Mouse (Mus musculus) thymus, postnatal 36 days (tissue): Measurements from ENCODE around the gene Pias1.

Experiments used
- DNase-seq, 2 experiments: peaks; one replicate each; pipeline ENCODE4 v3.0.0; 2022; ENCODE audit warnings: mixed read lengths in 2 of 2

Pias1 gene

DNA sequence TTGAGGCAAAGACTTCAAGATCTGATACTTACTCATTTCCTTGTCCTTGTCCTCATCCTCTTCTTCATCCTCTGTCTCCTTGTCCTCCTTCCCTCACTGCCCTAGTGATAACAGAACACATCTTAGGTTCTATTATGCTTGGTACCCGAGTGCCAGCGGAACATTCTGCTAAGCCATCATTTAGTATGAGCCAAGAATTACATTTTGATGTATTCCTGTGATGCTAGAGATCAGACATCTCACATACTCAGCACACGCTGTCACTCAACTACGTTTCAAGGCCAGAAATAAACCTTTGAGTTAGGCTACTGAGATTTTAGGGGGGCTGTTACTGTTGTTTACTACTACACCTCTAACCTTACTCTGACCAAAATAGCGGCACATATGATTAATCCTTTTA lies at the start of gene Pias1:
Gene Pias1, minus strand, starts transcription at position 101 of the 400 bp plus-strand sequence.
- no peak for DNase-seq

DNA sequence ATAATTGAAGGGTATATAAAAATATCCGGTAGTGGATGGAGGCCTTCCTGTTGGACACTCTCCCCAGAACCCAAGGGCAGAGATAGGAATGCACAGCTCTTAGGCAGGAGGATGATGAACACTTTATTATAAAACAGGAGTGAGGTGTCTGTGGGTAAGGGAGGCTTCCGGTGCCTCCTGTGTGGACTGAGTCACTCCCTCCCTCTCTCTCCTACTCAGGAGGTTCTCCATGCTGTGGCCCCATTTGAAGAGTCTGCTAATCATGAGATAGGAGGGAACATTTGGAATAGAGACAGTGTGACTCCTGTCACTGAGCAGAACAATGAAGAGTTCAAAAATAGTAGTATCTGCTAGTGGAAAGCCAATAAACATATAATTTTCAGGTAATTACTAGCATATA lies 47.7 kb upstream of the Pias1 start:
- no peak for DNase-seq

DNA sequence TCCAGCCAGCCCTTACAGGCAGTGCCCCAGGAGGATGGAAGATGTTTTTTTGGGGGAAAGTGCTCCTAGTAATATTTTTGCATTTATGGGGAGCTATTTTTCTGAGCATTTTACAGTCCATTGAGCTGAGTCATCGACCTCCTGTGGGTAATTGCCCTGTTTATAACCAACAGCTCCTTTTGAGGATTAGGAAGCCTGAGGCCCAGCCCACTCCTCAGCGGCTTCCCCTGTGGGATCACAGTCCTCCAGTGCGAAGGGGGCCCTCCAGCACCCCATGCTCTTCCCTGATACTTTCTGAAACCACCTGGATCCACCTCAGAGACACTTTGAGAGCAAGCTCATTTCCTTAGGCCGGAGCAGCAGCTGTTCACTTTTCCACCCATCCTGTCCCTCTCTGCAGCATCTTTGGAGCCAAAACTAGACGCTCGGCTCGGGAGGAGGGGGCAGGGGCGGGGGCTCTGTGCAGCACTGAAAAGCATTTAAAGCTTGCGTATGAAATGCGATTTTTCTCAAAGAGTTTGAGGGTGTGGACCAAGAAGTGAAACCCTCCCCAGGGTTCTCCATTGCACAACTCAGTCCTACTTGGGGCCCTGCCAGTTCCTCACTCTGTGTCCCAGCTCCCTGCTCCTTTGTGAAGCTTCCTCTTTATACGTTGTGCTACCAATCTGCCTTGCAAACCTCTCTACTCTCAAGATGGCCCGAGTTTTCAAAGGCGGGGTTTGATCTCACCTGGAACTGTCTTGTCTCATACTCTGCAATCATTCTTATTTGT lies 43.5 kb upstream of the Pias1 start:
- peak in 1 of 2 experiments; percentile 5 for DNase-seq

DNA sequence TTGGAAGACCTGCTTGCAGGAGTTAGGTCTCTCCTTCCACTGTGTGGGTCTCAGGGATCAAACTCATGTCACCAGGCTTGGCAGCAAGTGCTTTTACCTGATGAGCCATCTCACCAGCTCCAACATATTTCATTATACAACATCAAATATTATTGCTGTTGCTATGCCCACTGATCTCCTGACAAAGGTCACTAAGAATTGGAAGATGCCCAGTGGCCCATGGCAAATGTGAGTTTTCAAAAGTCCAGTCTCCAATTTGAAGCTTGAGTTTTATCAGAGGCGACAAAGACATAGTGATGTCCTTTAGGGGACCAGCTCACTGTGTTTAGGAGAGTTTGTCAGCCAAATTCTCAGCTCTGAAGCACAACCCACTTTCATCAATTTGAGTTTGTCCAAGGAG lies 34.8 kb upstream of the Pias1 start:
- no peak for DNase-seq

DNA sequence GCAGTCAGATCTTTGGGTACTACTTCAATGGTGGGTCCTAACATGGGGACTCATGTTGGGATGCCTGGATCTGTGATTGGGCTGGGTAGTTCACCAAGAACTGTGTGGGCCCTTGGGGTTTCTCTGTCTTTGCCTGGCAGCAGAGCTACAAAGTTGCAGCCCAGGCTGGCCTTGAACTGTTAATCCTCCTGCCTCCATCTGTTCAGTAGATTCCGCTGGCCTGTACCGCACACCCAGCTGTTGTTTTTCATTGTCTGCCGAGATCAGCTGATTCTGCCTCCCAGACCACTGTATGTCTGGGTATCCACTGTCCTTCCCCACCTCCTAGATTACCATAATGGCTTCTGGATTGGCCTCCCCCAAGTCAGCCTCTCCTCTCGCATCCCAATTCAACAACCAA lies 19.6 kb upstream of the Pias1 start:
- DNase-seq = no peak

DNA sequence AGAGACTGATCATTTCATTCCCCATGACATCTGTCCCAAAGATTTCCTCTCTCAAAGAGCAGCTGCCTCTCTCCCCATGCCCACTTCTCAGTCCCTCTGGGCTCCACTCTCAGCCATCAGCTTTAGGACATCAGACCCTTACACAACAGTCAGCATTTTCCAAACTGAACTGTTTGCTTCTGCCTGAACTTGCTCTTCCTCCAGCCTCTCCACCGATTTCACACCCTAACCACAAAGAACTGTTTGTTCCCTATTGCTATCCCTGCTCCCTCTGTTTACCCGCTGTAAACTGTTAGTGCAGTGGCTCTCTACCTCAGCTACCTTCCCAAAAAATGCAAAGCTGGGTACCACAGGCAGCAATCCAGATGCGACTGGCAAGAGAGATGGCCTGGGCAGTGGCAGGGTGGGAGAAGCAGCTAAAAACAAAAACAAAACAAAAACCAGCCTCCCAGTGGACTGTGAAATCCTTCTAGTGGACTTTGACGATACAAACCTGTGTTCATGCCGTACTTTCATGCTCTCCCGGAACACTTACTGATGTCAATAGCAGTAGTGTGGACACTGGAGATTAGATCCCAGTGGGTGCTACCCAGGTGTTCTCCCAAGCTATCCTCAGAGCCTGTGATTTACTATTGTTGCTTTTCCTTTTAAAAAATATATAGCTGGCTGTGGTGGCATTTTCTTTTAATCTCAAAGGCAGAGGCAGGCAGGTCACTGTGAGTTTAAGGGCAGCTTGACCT lies 18.5 kb upstream of the Pias1 start:
- no peak for DNase-seq

DNA sequence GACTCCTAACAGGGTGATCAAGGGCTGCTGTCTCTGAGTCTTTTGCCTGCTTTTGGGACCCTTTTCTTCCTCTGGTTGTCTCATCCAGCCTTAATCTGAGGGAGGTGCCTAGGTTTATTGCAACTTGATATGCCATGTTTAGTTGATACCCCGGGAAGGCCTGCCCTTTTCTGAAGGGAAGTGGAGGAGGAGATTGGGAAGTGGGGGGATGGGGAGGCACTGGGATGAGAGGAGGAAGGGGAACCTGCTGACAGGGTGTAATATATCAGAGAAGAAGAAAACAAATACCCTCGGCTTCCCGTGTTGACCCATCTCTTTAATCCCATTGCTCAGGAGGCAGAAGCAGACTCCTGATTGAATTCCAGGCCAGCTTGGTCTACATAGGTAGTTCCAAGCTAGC lies 10.8 kb upstream of the Pias1 start:
- DNase-seq = no peak

DNA sequence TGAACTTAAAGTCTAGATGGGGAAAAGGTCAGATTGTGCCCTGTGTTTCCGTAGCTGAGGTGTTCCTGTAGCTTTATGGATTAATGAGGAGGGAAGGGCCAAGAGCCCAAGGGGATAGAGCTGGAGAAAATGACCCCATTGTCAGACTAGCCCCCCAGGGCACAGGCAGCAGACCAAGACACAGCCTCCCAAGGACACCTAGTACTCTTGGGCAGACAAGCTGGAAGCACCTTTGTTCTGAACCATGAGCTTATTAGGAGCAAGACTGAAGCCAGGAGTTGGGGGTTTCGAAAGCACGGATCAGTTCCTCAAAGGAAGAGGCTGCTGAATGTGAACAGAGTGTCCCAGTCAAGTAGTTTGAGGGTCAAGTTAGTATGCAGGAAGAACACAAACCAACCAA lies 9.9 kb upstream of the Pias1 start:
- DNase-seq = no peak

DNA sequence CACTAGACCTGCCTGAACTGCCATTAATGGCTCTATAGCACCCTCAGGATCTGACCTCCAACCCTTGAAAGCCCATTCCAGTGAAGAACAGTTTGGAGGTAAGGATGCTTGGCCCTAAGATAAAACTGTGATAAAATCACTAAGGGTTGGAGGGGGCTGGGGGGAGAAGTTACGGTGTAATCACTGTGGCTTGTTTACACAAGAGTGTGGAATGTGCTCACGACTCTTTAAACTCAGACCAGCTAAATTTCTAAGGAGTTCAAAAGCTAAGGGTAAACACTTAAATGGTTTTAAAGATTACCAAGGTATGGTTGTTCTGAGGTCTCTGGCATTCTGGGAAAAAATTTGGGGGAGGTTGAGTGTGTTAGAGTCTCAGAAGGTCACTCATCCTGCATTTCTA lies 7.5 kb upstream of the Pias1 start:
- DNase-seq = no peak

DNA sequence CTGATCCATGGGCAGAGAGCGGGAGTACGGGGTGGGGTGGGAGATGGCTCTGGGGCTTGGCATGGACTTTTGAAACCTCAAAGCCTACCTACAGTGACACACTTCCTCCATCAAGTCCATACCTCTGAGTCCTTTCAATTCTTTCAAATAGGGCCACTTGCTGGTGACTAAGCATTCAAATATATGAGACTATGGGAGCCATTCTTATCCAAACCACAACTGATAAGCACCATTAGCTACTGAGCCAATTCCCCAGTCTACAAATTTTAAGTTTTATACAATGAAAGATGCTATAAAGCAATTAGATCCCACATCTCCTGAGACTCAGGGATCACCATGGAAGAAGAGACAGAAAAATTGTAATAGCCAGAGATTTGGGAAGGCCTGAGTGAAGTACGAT lies 2.4 kb upstream of the Pias1 start:
- DNase-seq = no peak

DNA sequence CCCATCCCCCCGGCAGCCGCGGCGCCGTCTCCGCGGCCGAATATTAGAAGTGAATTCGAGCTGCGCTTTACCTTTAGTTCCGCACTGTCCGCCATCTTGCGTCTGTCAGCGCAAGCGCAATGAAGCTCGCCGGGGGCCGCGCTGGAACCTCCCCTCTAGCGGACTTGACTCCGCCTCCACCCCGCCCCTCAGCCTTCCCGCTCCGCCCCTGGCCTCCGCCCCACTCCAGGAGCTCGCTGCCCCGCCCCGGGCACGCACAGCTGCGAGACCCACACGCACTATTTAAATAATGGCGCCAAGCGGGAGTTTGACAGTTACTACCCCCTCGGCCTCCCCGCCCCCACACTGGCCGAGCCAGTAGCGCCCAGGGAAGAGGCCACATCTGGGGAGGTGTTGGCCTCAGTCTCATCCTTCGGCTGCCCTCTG lies 6.9 kb downstream of the Pias1 start:
- DNase-seq = peak; percentile 98 to 99

DNA sequence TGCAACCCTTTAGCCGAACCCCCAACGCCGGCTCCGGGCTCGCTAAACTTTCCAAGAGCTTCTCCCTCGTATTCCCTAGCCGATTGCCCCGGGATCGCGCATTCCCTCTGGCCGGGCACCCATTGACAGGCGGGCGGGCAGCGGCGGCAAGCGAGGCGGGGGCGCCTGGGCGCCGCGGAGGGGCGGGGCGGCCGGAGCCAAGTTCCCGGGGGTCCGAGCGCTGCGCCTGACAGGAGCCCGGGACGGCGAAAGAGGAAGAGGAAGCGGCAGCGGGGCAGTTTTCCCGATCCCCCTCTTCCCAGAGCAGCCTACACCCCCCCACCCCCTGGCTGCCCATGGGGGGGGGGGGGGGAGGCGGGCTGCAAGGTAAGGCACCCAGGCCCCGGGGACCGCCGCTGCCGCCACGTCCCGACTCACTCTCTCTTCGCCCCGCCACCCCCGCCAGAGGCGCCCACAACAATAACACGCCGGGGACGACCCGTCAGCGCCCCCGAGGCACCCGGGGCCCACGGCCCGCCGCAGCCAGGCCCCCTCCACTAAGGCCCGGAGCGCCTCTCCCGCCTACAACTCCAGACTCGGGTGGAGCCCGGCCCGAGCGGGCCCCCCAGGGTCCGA lies 7.5 kb downstream of the Pias1 start:
- peak in 1 of 2 experiments; percentile 85 for DNase-seq

DNA sequence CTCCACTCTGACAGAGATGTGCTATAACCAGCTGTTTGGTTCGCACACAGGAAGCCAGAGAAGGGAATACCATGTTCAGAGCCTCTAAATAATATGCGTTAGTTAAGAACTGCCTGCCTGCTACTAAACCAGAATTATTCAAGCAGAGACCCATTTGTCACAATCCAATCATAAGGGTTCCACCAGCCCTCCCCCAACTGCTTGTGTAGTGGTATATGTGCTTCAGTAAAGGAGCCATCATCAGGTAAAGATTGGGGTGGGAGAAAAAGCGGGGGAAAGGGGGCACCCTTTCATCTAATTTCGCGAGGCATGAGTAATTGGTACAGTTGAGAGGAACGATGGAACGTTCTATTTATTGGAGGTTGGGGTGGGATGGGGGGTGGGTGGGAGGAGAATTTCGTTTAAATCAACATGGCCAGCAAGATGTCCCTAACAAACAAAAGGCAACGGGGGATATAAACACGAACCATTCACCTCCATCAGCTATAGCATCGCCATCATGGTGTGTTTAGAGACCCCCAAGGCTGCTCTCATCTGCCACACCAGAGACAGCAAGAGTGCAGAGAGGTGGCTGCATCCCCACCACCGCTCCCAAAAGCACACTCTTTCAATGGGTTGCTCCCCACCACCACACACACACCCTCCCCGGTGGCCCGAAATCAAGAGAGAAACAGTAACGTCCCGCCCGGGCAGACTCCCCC lies 8.1 kb downstream of the Pias1 start:
- DNase-seq = no peak

DNA sequence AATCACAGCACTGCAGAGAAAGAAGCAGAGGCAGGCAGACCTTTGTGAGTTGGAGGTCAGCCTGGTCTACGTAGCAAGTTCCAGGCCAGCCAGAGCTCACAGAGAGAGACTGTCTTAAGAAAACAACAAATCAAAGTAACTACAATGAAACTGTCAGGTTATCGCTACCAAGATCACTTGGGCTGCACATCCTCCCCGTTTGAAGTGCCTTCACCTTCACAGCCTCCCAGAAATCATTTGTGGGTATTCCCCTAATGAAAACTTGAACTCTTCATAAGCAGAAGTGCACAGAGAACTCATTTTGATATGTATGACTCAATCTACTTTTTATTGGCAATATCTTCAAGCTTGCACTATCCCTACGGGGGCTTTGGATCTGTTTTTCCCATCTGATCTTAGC lies 10.6 kb downstream of the Pias1 start:
- DNase-seq = no peak

DNA sequence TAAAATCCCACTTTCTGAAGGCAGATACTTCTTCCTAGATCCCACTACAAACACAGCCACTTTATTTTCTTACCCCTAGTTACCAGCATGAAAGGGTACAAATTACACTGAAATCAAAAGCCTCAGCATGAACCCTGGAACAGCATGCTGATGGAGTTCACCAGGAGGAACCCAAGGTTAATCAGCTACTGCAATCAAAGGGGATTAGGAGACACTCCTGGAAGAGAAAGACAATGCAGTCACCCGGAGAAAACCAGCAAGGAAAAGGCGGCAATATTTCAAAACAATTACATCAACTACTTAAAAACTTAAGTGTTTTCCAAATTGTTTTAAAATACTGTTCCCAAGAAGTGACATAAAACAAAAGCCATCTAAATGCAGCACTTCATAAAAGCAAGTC lies 11.9 kb downstream of the Pias1 start:
- DNase-seq = no peak

DNA sequence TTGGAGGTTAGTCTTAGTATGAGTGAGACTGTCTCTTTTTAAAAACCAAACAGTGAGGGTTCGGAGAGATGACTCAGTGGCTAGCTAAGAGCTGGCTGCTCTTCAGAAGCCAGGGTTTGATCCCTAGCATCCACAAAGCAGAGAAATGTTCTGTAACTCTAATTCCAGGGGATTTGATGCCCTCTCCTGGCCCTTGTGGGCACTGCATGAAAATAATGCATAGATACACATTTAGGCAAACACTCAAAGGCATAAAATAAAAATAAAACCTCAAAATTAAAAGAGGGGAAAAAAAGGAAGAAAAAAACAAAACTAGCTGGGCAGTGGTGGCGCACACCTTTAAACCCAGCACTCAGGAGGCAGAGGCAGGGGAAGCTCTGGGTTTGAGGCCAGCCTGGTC lies 13.3 kb downstream of the Pias1 start:
- peak; percentile 27 to 42 for DNase-seq

DNA sequence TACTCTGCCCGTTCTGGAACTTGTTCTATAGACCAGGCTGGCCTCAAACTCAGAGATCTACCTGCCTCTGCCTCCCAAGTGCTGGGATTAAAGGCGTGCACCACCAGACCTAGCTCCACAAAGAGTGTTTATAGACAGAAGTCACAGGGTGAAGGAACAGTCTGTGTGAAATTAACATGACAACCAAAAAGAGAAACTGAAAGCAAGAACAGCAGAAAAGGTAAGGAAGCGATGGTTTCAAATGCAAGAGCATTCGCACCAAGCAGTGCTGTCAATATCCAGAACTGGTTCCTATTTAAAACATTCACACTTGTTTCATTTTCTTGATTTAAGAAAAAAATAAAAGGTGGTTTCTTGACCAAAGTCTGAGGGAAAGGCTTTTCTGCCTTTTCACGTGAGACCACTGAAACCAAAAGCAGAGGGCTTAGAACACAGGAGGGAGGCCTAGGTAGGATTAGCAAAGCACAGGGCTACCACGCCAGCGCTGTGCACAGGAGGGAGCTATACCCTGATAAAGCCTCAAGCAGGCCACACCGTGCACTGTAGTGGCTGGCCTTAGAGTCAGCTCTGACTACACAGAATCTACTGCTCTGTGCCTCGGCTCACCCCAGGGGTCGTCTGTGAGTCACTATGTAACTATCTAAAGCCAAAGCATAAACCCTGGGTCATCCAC lies 15.5 kb downstream of the Pias1 start:
- peak; percentile 34 to 49 for DNase-seq

DNA sequence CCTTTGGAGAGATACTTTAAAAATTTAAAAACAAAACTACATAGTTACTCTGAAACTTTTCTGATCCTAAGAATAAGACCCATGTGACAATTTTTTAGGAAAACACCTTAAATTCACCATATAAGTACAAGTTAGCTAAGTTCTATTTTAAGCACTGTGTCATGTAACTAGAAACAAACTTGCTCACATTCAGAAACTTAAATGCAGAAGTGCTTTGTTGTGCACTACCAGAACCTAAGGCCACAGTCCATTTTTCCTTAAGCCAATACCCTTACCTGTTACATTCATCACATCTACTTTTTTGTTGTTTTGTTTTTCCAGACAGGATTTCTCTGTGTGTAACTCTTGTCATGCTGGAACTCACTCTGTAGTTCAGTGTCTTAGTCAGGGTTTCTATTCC lies 17.4 kb downstream of the Pias1 start:
- no peak for DNase-seq

DNA sequence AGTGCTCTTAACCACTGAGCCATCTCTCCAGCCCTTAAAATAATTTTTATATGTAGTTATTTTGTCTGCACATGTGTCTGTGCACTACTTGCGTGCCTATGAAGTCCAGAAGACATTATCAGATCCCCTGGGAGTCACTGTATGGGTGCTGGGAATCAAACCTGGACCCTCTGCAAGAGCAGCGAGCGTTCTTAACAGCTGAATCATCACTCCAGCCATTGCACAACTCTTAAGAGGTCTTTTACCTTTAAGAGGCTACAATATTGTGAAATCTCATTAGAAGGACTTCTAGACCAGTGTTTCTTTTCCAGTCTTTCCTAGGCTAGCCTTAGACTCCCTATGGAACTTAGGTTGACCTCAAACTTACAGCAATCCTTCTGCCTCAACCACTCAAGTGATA lies 21.7 kb downstream of the Pias1 start:
- no peak for DNase-seq

DNA sequence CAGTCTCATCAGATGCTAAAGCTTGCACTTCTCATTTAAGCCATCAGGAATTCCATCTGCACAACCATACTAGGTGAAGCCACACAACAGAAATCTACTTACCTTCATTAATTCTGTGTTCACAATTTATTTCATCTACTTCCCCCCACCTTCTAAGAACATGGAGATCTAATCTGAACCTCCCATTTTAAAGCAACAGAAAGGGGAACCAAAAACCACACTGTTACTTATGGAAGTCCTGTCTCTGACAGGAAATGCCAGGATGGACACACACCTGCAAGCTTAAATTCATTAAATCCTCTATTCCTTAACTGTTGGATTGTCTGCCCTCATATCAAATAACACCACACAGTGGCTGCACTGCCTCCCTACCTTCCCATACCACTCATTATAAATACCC lies 35.0 kb downstream of the Pias1 start:
- no peak for DNase-seq

DNA sequence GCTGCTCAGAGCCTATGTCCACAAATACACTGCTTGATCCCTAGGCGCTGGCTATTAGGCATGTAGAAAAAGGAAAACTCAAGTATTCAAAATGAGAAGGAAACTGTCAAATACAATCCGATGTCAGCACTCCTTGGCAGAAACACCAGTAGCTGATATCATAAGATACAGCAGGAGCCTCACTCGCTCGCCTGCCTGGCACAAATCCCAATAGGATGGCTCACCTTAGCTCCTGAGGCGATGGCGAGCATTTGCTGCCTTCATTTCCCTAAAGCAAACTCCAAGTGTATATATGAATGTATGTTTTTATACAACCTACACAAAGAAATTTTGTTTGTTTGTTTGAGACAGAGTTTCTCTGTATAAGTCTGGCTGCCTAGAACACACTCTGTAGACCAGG lies 42.4 kb downstream of the Pias1 start:
- no peak for DNase-seq

DNA sequence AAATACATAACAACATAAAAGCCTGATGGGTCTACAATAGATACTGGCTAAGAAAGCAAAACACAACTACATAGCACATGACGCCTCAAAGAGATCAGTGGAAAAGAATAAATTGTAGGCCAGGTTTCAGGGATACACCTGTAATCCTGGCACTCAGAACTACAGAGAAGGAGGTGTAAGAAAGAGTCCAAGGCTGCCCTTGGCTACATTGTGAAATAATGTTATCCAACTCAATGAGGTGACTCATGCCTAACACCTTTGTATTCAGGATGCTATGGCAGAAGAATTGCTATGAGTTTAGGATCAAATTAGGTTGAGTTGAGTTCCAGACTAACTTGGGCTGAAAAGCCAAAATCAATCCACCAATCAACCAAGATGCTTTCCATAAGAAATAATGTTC lies 43.7 kb downstream of the Pias1 start:
- DNase-seq = no peak

DNA sequence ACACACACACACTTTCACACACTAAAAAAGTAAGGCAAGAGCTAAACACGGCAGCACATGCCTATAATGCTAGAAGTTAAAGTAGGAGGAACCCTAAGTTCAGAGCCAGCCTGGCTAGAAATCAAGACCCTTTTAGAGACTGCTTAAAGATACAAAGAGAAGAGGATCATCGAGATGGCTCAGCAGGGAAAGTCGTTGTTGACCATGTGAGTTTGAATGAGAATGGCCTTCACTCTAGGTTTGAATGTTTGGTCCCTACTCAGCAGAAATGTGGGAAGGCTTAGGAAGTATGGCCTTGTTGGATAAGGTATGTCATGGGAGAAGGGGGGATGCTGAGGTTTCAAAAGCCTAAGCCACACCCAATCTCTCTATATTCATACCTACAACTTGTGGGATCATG lies 46.8 kb downstream of the Pias1 start:
- DNase-seq = no peak
